Mouse (Mus musculus): ENCODE measurements around the gene Cct4.

GRCm38 (mm10) chr11:23049642-23050041 is 59.3 kb downstream of the Cct4 start:
- TF ChIP-seq CTCF (IDR thresholded peaks at IDR 0.05; ENCODE audit: borderline replicate concordance, insufficient read depth, low read depth, low read length) (no peak), POLR2A (IDR thresholded peaks at IDR 0.05; ENCODE audit: borderline replicate concordance, insufficient read depth, low read length) (no peak)

All from cerebellum, adult 2 months (tissue).